Mouse (Mus musculus): ENCODE measurements at regions not wholly inside any gene's neighbourhood (a gene's known extent, or its start where the extent isn't known, plus 50 kb on each side); places are given as distances from the start of the nearest gene placed in this dataset.

DNA sequence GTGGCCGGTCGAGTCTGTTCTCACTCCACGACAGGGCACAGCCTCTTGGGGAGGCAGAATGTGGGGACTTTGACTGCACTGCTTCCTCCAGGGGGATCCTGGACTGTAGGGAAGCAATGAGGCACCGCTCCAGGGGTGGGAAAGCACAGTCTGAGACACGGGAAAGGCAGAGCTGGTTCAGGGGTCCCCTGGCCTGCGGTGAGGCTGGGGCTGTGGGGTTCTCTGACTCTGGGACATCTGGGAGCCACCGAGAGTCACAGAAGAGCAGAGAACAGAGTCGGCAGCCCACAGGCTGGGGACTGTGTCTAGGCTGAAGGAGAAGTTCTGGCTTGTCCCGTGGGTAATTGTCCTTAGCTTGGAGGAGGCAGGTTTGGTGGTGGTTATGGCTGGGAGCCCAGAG is 131.9 kb upstream of the Car8 start:
- Histone ChIP-seq H3K9me3 (replicated peaks) (no peaks in the 10 kb centered on the region), H3K27ac (no peak overlapping the region), H3K27me3 (no peaks in the 10 kb centered on the region), H3K4me1 (no peaks in the 10 kb centered on the region), H3K4me2 (no peak overlapping the region), H3K4me3 (no peak overlapping the region), H3K36me3 (ENCODE audit: poor library complexity, severe bottlenecking) (no peaks in the 10 kb centered on the region), H3K9ac (no peak overlapping the region)
- ATAC-seq = no peak
- WGBS = 76% methylated on average over 9 of the region's 9 CpGs

DNA sequence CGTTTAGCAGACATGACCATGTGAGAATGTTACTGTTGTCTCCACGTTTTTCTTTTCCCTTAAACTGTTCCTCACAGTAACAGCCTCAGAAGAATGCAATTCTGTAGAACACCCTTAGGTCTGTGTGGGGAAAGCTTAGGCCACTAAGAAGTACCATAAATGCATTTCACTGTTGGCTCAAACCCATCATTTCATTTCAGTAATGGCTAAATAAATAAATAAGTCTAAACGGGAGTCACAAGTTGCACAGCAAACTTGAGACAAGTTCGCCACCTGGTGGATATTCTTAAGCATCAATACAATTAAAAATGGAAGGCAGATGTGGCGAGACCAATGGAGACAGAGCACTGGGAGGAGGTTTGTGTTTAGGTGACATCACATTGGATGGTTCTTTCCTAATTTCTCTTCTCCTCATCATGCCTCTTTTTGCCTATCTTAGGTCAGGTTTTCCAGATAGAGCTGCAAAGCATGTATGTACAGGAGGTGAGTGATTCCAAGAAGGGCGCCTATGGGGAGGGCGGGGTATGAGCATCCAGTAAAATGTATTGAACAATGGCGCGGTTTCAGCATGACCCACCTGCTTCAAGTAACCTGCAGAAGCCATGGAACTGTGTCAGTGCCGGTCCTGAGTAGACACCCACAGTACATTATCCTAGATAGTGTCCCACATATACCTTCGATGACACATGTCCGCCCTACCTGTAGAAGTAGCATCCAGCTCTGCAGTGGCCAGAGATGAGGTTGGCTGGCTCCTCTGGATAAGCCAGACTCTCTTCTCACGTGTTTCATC is 128.8 kb upstream of the Car8 start:
- Histone ChIP-seq H3K4me2 (no peak overlapping the region), H3K9me3 (replicated peaks) (no peaks in the 10 kb centered on the region), H3K27ac (no peak overlapping the region), H3K9ac (no peak overlapping the region), H3K36me3 (ENCODE audit: poor library complexity, severe bottlenecking) (no peaks in the 10 kb centered on the region), H3K4me1 (no peaks in the 10 kb centered on the region), H3K4me3 (no peak overlapping the region), H3K27me3 (no peaks in the 10 kb centered on the region)
- ATAC-seq = peak; percentile 70
- 61% methylated on average over 13 of the region's 13 CpGs for WGBS

DNA sequence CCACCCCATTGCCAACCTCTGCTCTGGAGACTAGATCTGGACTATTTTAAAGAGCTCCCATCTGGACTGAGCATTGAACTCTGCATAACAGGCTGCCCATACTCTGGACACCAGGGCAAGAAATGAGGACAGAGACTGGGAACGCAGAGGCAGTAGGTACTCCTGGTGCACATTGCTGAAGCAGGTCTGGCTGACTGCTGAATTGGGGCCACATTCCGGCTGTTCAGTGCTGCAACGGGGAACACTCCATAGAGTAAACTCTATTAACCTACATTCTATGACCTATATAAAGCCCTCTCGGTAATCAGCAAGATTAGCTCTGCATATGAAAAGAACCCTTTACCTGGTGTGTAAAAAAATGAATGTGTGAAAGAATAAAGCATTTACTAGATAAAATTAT is 128.1 kb upstream of the Car8 start:
- Histone ChIP-seq H3K4me2 (no peak overlapping the region), H3K27me3 (no peaks in the 10 kb centered on the region), H3K4me1 (no peaks in the 10 kb centered on the region), H3K36me3 (ENCODE audit: poor library complexity, severe bottlenecking) (no peaks in the 10 kb centered on the region), H3K27ac (no peak overlapping the region), H3K9me3 (replicated peaks) (no peaks in the 10 kb centered on the region), H3K4me3 (no peak overlapping the region), H3K9ac (no peak overlapping the region)
- 52% methylated on average over 4 of the region's 4 CpGs for WGBS
- ATAC-seq = no peak

DNA sequence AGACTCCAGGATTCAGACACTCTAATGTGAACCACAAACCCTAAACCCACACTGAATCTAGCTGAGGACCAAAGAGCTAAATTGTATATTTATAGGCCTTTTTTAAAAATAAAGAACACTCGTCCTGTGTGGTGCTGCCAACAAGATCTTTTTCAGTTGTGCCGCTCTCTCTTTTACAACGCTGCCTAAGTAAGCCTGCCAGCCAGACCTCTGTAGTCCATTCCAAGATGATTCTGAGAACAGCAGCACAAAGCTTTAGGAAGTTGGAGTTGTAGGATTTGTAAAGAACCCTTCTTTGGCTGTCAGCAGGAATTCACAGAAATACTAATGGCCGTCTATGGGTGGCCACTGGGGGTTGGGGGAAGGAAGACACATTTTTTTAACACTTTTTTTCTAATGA is 123.6 kb upstream of the Car8 start:
- H3K9me3 ChIP-seq (replicated peaks) = no peaks in the 10 kb centered on the region
- H3K4me2 ChIP-seq = no peak overlapping the region
- H3K4me1 ChIP-seq = no peaks in the 10 kb centered on the region
- no peak overlapping the region for H3K27ac ChIP-seq
- ATAC-seq = no peak
- no peak overlapping the region for H3K4me3 ChIP-seq
- H3K36me3 ChIP-seq (ENCODE audit: poor library complexity, severe bottlenecking) = no peaks in the 10 kb centered on the region
- 52% methylated on average over 4 of the region's 4 CpGs for WGBS
- H3K27me3 ChIP-seq = no peaks in the 10 kb centered on the region
- H3K9ac ChIP-seq = no peak overlapping the region

DNA sequence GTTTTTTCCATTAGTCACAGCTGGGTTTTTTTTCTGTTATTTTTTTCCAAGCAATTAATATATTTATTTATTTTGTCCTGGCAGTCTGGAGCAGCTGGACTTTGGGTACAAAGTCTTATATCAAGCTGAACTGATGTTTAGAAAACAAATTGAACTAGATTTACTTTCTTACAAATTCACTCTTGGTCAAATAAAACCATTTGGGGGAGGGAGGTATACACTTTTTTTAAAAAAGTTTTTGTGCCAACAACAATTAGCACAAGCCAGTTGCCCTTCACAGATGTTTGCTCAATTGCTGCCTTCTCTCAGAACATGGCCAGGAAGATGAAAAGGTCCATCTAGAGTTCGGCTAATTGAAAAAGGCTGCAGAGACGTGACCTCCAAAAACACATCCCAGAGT is 123.1 kb upstream of the Car8 start:
- H3K4me1 ChIP-seq = no peaks in the 10 kb centered on the region
- no peak overlapping the region for H3K27ac ChIP-seq
- no peak overlapping the region for H3K4me2 ChIP-seq
- H3K4me3 ChIP-seq = no peak overlapping the region
- no peak overlapping the region for H3K9ac ChIP-seq
- H3K9me3 ChIP-seq (replicated peaks) = no peaks in the 10 kb centered on the region
- no peak for ATAC-seq
- WGBS = 54% methylated on average over 2 of the region's 2 CpGs
- H3K36me3 ChIP-seq (ENCODE audit: poor library complexity, severe bottlenecking) = no peaks in the 10 kb centered on the region
- no peaks in the 10 kb centered on the region for H3K27me3 ChIP-seq

DNA sequence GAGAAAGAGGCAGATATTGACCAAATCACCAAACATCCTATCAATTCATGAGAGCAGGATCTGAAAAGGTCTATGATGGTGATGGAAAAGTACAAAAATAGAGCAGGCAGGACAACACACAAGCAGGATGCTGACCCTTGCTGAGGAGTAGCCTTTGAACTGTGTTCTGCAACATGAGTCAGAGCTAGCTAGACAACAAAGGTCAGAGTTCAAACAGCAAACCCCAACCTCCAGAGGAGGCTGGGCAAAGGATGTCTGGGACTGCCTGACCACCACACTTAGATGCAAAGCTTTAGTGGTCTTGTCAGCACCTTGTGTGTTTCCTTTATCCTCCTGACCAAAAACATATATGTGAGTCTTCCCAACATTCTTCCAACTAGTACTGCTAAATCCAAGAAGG is 122.5 kb upstream of the Car8 start:
- H3K4me1 ChIP-seq = no peaks in the 10 kb centered on the region
- no peaks in the 10 kb centered on the region for H3K36me3 ChIP-seq (ENCODE audit: poor library complexity, severe bottlenecking)
- H3K4me3 ChIP-seq = no peak overlapping the region
- no peak overlapping the region for H3K4me2 ChIP-seq
- H3K27me3 ChIP-seq = no peaks in the 10 kb centered on the region
- no peak overlapping the region for H3K27ac ChIP-seq
- no peak overlapping the region for H3K9ac ChIP-seq
- ATAC-seq = no peak
- H3K9me3 ChIP-seq (replicated peaks) = no peaks in the 10 kb centered on the region

DNA sequence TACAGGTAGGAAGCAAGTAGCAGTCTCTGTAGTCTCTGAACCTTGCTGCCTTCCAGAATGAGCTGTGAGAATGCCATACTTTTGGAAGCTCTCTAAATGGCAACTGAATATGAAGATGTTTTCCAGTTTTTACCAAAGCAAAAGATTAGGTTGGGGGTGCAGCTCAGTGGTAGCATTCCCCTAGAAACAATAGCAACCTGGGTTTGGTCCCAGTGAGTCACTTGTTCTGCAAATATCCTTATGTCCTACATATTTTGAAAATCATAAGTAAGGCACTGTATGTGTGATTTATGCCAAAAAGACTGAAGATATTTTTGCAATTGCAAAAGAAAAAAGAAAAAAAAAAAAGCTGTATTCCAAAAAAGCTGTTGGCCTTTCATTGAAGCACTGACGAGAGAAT is 118.6 kb upstream of the Car8 start:
- H3K4me3 ChIP-seq = no peak overlapping the region
- no peaks in the 10 kb centered on the region for H3K36me3 ChIP-seq (ENCODE audit: poor library complexity, severe bottlenecking)
- no peak overlapping the region for H3K27ac ChIP-seq
- no peaks in the 10 kb centered on the region for H3K27me3 ChIP-seq
- H3K4me1 ChIP-seq = no peaks in the 10 kb centered on the region
- ATAC-seq = no peak
- no peak overlapping the region for H3K9ac ChIP-seq
- H3K4me2 ChIP-seq = no peak overlapping the region
- WGBS = 86% methylated on average over 1 of the region's 1 CpGs
- H3K9me3 ChIP-seq (replicated peaks) = no peaks in the 10 kb centered on the region

DNA sequence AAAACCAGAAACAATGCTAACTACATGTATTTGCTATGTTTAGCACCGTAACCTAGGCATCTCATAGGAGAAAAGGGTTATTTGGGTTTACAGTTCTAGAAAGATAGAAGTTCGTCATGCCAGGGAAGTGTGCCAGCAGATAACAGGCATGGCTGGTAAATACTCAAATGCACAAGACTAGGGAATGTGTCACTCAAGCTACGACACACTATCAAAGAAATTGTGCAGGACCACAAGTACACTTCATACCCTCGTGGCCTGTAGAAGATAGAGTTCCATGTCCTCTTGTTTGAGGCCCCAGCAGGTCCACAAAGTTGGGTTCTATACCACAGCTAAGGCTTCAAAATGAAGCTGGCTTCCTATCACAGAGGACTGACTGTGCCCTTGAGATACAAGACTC is 103.1 kb upstream of the Car8 start:
- no peak for ATAC-seq
- Histone ChIP-seq H3K9ac (no peak overlapping the region), H3K9me3 (replicated peaks) (no peaks in the 10 kb centered on the region), H3K27ac (no peak overlapping the region), H3K4me3 (no peak overlapping the region), H3K4me1 (no peaks in the 10 kb centered on the region), H3K27me3 (no peaks in the 10 kb centered on the region), H3K4me2 (no peak overlapping the region), H3K36me3 (ENCODE audit: poor library complexity, severe bottlenecking) (no peaks in the 10 kb centered on the region)
- 91% methylated on average over 4 of the region's 4 CpGs for WGBS

DNA sequence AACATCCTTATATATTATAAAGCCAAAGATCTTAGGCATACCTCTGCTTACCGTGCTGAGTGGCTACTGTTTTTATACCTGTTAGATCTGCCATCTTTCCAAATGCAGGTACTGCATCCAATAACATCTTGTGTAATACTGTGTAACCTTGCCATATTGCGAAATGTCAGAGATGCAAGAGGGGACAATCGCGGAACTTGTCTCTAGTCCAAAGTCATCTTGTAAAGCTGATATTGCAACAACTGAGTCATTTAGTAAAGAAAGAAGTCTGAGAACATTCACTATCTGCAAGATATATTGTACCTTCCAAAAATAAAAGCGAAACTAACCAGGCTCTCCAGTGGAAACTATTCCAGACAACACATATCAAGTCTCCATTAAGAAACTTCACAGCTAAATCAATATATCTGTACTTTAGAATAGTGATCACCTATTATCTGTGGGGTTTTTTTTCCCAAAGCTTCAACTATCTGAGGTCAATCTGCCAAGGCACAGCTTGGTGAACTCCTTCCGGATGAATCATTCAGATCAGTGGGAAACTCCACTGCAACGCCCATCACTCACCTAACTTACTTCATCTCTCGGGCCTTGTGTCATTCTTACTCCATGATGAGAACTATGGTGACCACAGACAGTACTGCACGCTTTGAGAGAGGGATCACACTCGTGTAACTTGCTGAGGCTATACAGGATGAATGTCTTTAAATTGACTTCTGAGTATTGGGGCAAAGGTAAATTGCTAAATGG is 70.6 kb upstream of the Car8 start:
- Histone ChIP-seq H3K27me3 (no peaks in the 10 kb centered on the region), H3K9ac (no peak overlapping the region), H3K9me3 (replicated peaks) (no peaks in the 10 kb centered on the region), H3K4me1 (no peaks in the 10 kb centered on the region), H3K4me3 (no peak overlapping the region), H3K4me2 (no peak overlapping the region), H3K36me3 (ENCODE audit: poor library complexity, severe bottlenecking) (no peaks in the 10 kb centered on the region), H3K27ac (no peak overlapping the region)
- no peak for ATAC-seq
- 93% methylated on average over 10 of the region's 10 CpGs for WGBS

DNA sequence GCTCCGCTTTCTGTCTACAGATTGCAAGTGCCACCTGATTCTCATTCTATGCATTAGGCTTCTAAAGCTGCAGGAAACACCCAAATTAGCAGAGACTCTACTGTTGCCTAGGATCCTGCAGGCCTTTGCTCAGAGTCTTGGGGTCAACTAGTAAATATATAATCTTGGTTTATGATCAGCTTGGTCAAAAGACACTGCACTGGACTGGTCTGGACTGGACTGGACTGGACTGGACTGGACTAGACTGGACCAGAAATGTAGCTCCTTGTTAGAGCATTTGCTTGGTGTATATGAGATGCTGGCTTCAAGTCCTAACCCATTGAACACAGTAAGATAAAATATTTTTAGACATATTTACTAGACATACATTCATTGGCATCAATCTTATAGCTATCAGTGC is 53.7 kb upstream of the Car8 start:
- no peaks in the 10 kb centered on the region for H3K36me3 ChIP-seq (ENCODE audit: poor library complexity, severe bottlenecking)
- H3K27me3 ChIP-seq = no peaks in the 10 kb centered on the region
- no peak for ATAC-seq
- H3K4me1 ChIP-seq = no peaks in the 10 kb centered on the region
- no peak overlapping the region for H3K9ac ChIP-seq
- H3K9me3 ChIP-seq (replicated peaks) = no peaks in the 10 kb centered on the region
- no peak overlapping the region for H3K4me3 ChIP-seq
- H3K27ac ChIP-seq = no peak overlapping the region
- no peak overlapping the region for H3K4me2 ChIP-seq
- 91% methylated on average over 1 of the region's 1 CpGs for WGBS

DNA sequence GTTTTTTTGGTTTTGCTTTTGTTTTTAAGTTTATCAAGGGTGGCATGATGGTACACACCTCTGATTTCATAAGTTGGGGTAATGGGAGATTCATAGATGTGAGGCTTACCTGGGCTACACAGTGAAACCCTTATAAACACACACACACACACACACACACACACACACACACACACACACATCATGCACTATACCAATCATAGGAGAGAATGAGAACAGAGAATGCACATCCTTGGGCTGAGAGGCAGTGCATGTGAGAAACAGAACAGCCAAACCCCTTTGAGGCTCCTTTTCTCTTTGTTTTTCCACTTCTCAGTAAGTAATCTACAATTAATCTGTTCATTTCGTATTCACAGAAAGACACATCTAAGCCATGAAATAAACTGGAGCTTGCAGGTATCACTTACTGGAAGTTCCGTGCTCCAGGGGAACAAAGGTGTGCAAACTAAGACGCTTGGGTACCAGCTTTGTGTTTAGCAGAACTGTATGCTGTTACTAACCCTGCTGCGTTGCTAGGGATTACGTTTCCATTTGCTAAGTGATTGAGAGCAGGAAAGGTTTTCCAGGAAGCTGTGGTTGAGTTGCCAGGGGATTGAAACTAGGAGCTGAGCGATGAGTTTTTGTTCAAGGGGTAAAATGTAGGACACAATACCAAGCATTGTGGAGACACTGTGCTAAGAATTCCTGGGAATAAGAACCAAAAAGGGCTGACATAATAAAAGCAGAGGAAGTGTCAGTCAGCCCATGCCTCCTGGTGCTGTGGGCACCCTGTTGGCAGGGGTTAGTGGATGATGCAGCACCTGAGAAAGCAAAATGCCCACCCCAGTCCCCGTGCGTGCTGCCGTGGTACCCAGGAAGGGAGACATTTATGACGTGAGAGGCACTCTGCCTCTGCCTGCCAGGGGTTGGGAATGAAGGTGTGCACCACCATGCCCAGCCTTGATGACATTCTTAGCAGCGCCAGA is 53.0 kb upstream of the Car8 start:
- Histone ChIP-seq H3K9me3 (replicated peaks) (no peaks in the 10 kb centered on the region), H3K27ac (no peak overlapping the region), H3K36me3 (ENCODE audit: poor library complexity, severe bottlenecking) (no peaks in the 10 kb centered on the region), H3K27me3 (no peaks in the 10 kb centered on the region), H3K4me2 (no peak overlapping the region), H3K4me1 (no peaks in the 10 kb centered on the region), H3K4me3 (no peak overlapping the region), H3K9ac (no peak overlapping the region)
- WGBS = 51% methylated on average over 11 of the region's 11 CpGs
- ATAC-seq = peak; percentile 53

DNA sequence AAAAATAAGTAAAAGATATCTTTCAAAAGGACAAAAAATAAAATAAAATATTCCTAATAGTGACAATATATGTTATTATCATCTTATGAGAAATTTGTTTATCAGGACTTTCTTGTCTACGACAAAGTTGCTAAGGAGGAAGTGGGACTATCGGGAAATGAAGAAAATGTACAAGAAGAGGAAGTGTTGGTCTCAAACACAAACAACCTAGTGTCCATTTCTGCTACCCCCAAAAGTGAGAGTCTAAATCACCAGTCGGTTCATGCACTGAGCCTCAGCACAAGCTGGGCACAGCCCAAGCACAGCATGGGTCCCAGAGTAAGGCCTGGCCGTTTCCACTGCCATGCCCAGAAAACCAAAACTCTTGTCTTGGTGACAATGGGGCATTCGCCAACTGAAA is 51.1 kb upstream of the Car8 start:
- no peaks in the 10 kb centered on the region for H3K36me3 ChIP-seq (ENCODE audit: poor library complexity, severe bottlenecking)
- no peak overlapping the region for H3K4me3 ChIP-seq
- no peaks in the 10 kb centered on the region for H3K4me1 ChIP-seq
- H3K27me3 ChIP-seq = no peaks in the 10 kb centered on the region
- ATAC-seq = no peak
- H3K9ac ChIP-seq = no peak overlapping the region
- H3K4me2 ChIP-seq = no peak overlapping the region
- no peak overlapping the region for H3K27ac ChIP-seq
- H3K9me3 ChIP-seq (replicated peaks) = no peaks in the 10 kb centered on the region
- WGBS = 77% methylated on average over 5 of the region's 5 CpGs
